Mouse (Mus musculus) olfactory bulb, adult 2 months (tissue): ENCODE measurements around the gene Camta1.

Experiments used
- CTCF ChIP-seq: fragments of 200-500 bp; IDR thresholded peaks from 2 replicates; pipeline ENCODE4 v1.5.1; 2012; ENCODE audit warnings: low read depth, mild to moderate bottlenecking, low read length, moderate library complexity; ENCODE audit not compliant: insufficient read depth
- POLR2A ChIP-seq: fragments of 200-500 bp; IDR thresholded peaks from 2 replicates; pipeline ENCODE4 v1.6.1; 2012; ENCODE audit warnings: mild to moderate bottlenecking, low read depth, low read length, moderate library complexity; ENCODE audit not compliant: insufficient read depth

- TF ChIP-seq POLR2A (no peak), CTCF (no peak)
Observed at GRCm38 (mm10) chr4:150937293-150938062, 924.2 kb downstream of the Camta1 start.
